Mouse (Mus musculus) gastrocnemius, adult 2 months (tissue): ENCODE measurements around the gene St6galnac4. TPM values are rescaled to one million over a fixed set of nuclear protein-coding genes. Genes with fewer than 3 reads are reported as not detected.

Experiments used
- DNase-seq: peaks from one replicate; pipeline ENCODE4 v3.0.0; 2022
- H3K27ac ChIP-seq: fragments of 200-600 bp; 2 replicates; pipeline ENCODE4 v1.8.1; 2022; ENCODE audit warnings: mild to moderate bottlenecking
- H3K4me3 ChIP-seq: fragments of 200-600 bp; 2 replicates; pipeline ENCODE4 v1.8.1; 2022; ENCODE audit warnings: mild to moderate bottlenecking, moderate library complexity
- CTCF ChIP-seq: fragments of 200-600 bp; IDR thresholded peaks from 2 replicates; pipeline ENCODE4 v1.8.1; 2022; ENCODE audit warnings: antibody characterized with exemption, mild to moderate bottlenecking, moderate library complexity
- intact Hi-C: fragments of 180-260 bp; cut with DNase I; formaldehyde crosslinking; loops from one replicate; pipeline ENCODE4 v1.15.1; 2025
- total RNA-seq, 2 experiments: library from RNA; stranded (reverse); gene quantifications; 2 replicates each; pipeline ENCODE4 v1.2.3; 2021

St6galnac4 gene
- total RNA-seq, 2 experiments from 2014 or later, result 8.7 to 21.6 TPM

DNA sequence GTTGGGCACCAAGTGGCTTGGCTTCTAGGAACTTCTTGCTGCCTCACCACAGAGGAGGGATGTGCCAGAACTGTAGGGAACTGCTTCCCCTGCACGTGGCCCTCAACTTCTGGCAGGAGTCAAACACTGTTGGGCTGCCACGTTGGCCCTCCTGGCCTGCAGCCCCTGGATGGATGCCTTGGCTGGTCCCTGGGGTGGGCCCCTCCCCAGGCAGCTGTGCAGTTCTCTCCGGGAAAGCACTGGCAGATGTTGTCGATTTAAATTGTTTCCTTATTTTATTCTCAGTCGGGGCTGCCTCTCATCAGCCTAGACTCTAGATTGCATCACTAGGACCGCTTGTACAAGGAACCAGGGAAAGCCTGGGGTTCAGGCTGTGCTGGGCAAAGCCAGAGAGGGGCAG, 37.1 kb upstream of the St6galnac4 start:
- Histone ChIP-seq H3K4me3 (no peak overlapping the region; the same call in 1 of the 2 replicates), H3K27ac (peak overlapping the region; percentile 69)
- no peak for TF ChIP-seq CTCF
- intact Hi-C loops, result no loop called here
- DNase-seq, result peak; percentile 91

DNA sequence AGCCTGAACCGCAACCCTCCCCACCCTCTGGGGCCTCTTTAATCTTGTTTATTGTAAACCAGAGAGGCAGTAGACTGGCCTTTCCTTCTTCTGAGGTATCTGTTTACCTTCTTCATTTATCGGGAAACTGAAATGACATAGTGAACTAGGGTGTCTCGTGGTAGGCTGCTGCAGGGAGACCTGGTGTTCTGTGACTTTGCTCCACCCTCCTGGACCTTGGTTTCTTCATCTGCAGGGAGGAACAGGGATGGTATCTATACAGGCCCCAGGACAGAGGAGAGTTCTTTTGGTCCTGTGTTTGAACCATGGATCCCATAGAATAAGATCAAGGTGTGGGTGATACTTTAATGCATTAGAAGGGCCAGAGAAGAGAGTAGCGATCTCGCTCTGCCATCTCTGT, 35.7 kb upstream of the St6galnac4 start:
- DNase-seq, result no peak

DNA sequence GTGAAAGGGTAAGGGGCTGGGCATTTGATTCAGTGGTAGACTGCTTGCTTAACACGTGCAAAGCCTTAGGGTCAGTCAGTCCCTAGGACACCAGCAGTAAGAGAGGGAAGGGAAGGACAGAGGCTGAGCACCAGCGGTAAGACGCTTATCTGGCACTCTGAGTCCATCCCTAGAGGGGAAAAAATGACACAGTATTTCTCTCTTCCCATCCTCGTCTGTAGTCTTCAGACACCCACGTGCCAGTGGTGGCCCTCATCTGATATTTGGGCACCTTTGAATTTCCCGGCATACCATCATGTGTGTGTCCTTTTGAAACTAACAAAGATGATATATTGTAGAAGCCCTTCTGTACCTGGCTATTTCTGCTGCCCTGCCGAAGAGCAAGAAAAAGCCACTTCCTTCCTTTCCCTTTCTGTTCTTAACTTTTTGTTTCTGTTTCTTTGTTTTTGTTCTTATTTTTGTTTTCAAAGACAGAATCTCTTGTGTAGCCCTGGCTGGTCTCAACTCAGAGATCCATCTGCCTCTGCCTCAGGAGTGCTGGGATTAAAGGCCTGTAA, 33.2 kb upstream of the St6galnac4 start:
- Histone ChIP-seq H3K27ac (no peak overlapping the region), H3K4me3 (no peak overlapping the region)
- intact Hi-C loops, result no loop called here
- no peak for TF ChIP-seq CTCF
- DNase-seq, result no peak

More for the DNA sequence above, 35.7 kb upstream of the St6galnac4 start:
- 0 out of 2 replicates have a peak overlapping the region, but pooled peaks have one; percentile 20 for H3K27ac ChIP-seq
- no peak for TF ChIP-seq CTCF
- H3K4me3 ChIP-seq, result no peak overlapping the region
- intact Hi-C loops, result no loop called here

DNA sequence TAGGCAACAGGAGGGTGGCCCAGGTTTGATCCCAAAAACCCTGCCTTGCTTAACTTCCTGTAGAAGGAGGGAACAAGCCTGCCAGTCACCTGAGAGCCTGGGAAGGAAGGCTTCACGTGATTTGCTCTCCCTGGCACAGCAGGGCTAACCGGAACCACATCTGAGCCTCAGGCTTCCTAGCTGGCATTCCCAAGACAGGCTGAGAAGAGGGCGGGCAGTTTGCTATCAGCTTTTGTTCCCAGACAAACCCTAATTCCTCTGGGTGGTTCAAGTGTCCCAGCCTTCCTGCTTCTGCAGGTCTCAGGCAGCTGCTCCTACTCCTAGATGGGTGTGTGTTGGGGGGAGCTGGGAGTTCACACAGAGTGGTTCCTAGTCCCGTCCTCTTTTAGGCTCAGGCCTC, 31.4 kb upstream of the St6galnac4 start:
- DNase-seq, result no peak
- intact Hi-C loops, result no loop called here
- Histone ChIP-seq H3K4me3 (no peak overlapping the region), H3K27ac (no peak overlapping the region)
- no peak for TF ChIP-seq CTCF

DNA sequence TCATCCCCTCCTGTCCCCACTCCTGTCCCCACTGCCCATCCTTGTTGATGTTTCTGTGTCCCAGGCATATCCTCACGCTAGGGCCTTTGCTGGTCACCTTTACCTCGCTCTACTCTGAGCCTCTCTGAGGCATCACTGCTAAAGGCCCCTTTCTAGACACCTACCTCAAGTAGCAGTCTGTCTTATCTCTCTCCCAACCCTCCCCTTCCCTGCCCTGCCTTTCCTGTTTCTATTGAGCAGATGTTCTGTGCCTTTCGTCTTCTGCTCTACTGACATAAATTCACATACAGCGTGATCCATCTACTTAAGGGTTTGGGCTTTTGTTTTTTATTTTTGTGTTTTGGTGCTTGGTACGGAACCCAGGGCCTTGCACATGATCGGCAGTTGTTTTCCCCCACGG, 30.9 kb upstream of the St6galnac4 start:
- Histone ChIP-seq H3K27ac (no peak overlapping the region), H3K4me3 (no peak overlapping the region)
- TF ChIP-seq CTCF, result no peak
- intact Hi-C loops, result no loop called here
- DNase-seq, result no peak

DNA sequence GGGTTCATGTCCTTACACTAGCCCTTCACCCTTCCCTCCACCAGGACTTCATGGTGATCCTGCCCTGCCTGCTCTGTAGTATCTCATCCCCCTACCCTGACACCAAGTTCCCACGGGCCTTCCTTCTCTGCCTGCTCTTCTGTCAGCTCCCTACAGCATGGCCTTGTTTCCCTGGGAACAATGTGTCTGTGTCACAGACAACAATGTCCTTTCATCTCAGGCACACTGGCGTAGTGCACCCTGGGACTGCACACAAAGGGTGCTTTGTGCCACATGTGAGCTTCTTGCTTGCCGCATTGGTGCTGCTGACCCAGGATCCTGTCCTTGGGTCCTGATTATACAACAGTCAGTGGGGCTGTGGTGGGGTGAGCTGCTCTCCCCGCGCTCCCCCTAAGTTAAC, 27.3 kb upstream of the St6galnac4 start:
- no peak for TF ChIP-seq CTCF
- H3K4me3 ChIP-seq, result no peak overlapping the region
- no peak overlapping the region for H3K27ac ChIP-seq
- no peak for DNase-seq
- intact Hi-C loops, result no loop called here

DNA sequence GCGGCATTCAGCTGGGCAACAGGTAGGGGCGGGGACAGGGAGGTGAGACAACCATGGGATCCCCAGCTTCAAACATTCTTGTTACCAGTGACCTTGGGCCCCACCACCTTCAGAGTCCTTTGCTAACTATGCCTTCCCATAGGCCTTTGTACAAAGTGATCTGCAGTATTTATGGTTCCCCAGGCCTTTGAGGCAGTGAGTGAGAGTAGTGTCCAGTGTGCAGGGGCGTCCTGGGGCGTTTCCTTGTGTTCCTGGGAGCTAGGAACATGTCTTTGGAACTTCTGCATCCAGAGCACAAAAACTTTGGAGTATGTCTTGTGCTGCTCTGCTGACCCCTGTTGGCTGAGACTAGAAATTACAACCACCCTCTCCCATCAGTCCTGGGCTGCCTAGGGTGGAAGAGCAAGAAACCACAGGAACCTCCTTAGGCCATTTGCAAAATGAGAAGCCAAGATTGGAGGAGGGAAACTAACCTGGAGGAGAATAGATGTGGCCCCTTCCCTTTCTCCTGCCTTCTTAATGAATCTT, 20.3 kb upstream of the St6galnac4 start:
- H3K27ac ChIP-seq, result peak overlapping the region; percentile 21; the same call in 1 of the 2 replicates
- intact Hi-C loops, result loop anchor here (1.0 to 2.0 kb wide), 3 partner anchors 32 to 162 kb away; partner anchors contain the start of gene Fam102a
- H3K4me3 ChIP-seq, result no peak overlapping the region
- DNase-seq, result peak; percentile 74
- peak; percentile 95 for TF ChIP-seq CTCF

DNA sequence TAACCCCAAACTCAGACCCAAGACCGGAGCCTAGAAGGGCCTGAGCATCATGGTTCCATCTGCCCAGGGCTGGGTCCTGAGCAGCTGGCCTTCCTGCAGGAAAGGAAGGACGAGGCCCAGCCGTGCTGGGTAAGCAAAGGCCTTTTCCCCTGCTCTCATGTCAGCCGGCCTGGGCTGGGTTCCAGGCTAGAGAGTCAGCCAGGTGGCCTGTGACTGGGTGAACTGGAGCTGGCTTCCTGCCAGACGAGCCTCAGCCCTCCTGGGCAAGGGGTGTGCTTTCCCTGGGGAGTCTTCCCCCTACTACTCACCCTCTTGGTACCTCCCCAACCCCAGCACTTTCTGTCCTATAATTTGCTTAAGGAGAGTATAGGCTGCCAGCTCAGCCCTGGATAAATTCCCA, 18.7 kb upstream of the St6galnac4 start:
- Histone ChIP-seq H3K4me3 (no peak overlapping the region), H3K27ac (peak overlapping the region; percentile 35; the same call in 1 of the 2 replicates)
- intact Hi-C loops, result no loop called here
- no peak for TF ChIP-seq CTCF
- peak; percentile 82 for DNase-seq

DNA sequence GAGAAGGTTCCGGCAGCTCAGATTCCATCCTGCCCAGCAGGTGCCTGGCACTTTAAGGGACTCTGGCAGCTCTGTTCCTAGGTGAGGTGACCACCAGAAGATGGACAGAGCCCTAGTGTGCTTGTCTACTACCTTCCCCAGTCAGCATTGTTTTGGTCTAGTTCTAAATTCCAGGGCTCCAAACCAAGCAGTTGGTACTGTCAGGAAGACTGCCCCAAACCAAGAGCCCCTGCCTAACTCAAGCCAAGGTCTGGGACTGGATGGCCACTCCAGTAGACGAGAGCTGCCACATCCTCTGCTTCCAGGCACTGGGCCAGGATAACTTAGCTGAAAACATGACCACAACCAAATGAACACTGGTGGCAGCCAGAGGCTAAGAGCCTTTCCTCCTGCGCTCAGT, 18.0 kb upstream of the St6galnac4 start:
- Histone ChIP-seq H3K4me3 (no peak overlapping the region), H3K27ac (peak overlapping the region; percentile 35; the same call in 1 of the 2 replicates)
- no peak for TF ChIP-seq CTCF
- no peak for DNase-seq
- intact Hi-C loops, result no loop called here

DNA sequence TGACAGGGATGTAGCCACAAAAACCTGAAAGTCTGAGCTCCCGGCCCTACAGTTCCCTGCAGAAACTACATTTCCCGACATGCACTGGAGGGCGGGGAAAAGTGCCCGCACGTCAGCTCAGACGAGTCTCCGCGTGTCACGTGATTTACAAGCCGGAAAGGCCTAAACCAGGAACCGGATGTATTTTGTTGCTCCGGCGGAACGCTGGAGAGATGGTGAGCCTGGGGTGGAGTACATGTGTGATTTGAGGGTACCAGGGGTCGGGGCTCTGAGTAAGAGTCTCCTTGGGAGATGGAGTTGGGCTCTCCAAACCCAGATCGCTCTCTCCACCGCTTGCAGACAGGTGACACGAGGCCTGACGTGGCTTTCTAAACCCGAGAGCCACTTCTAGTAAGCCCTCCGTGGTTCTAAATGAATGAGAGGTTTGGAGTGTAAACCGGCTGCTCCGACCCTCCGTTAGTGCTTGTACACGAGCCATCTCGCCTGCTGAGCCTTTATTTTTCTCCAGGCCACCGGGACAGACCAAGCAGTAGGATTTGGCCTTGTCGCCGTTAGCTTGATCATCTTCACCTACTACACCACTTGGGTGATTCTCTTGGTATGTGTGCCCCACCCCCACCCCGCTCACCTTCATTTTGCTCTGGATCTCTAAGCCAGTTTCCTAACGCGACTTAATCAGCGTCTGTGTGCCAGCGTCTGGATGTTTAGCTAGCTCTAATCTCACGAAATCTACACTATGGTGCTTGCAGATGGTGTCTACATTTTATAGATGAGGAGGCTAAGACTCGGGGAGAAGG, 16.0 kb upstream of the St6galnac4 start, which contains the start of gene Dpm2:
Gene Dpm2, plus strand, starts transcription at position 161 of the 797 bp plus-strand sequence.
- intact Hi-C loops, result loop anchor here (5.0 kb wide), 1 partner anchor 36 kb away; no protein-coding TSS in a partner anchor
- peak; percentile 93 for DNase-seq
- Histone ChIP-seq H3K4me3 (peak within 1 kb of the TSS; percentile 89), H3K27ac (peak within 1 kb of the TSS; percentile 95)
- no peak for TF ChIP-seq CTCF

DNA sequence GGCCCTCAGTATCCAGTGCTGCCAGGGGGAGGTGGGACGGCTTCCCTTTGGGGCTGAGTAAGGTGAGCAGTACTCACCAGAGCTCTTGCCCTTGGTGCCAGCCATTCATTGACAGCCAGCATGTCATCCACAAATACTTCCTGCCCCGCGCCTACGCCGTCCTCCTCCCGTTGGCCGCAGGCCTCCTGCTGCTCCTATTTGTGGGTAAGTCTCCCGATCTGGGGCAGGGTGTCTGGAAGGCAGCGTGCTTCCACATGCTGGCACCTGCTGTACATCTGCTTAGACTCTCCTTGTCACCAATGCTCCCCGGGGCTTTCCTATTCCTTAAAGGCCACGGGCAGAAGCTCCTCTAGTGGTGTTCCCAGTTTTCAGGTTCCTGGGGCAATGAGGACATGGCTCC, 14.7 kb upstream of the St6galnac4 start:
- intact Hi-C loops, result loop anchor here (5.0 kb wide), 1 partner anchor 35 kb away; no protein-coding TSS in a partner anchor
- no peak for DNase-seq
- Histone ChIP-seq H3K4me3 (no peak overlapping the region), H3K27ac (no peak overlapping the region)
- TF ChIP-seq CTCF, result no peak

DNA sequence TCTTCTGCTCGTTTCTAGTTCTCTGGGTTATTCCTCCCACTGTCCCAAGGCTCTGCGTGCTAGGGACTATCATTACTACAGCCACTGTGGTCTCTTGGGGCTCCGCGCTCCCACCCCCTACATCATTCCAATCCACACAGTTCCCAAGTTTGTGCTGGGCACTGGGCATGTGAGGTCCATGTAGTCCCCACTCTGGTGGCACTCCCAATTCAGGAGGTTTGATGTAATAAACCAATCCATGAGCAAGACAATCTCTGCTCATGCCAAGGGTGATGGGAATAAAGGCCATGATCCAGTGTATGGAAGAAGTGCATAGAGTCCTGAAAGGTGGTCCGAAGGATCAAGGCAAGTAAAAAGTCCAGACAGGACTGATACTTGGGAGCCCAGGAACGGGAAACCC, 12.4 kb upstream of the St6galnac4 start, which contains the start of gene Pip5kl1:
Gene Pip5kl1, plus strand, starts transcription at position 301 of the 400 bp plus-strand sequence.
- no peak within 1 kb of the TSS for H3K27ac ChIP-seq
- no peak for DNase-seq
- H3K4me3 ChIP-seq, result peak within 1 kb of the TSS; percentile 17
- TF ChIP-seq CTCF, result no peak
- intact Hi-C loops, result loop anchor here (2.0 to 5.0 kb wide), 2 partner anchors 33 to 118 kb away; no protein-coding TSS in a partner anchor

DNA sequence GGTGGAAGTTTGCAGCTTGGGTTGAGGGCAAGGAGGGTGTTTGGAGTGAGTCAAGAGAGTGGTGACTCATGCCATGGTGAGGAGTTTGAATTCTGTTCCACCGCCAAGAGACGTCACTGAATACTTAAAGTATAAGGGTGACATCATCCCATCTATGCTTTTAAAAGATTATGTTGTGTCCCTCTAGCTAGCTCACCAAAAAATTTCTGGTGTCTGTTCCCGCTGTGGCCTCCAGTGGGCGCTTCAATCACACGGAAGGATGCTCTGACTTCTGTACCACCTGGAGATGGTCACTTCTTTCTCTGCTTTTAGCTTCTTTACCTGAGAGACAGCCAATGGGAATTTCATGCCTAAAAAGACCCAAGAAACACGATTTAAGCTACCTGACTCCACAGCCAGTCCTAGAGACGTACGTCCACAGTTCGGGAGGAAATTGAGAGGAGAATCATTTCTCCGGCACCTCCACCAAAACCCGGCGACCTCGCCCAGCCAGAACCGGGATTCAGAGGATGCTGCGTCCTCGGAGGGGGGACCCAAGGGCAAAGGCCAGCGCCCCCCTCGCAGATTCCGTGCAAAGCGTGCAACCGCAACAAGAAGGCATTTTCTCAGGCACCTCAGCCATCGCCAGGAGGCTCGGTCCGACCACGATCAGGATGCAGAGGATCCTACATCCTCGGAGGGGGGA, 11.9 kb upstream of the St6galnac4 start:
- DNase-seq, result no peak
- peak overlapping the region; percentile 17 for H3K4me3 ChIP-seq
- TF ChIP-seq CTCF, result peak; percentile 80
- intact Hi-C loops, result loop anchor here (2.0 to 5.0 kb wide), 2 partner anchors 32 to 118 kb away; no protein-coding TSS in a partner anchor
- no peak overlapping the region for H3K27ac ChIP-seq
